Mouse (Mus musculus) bone marrow, adult 2 months (tissue): ENCODE measurements around the gene Rbm47.

Experiments
- CTCF ChIP-seq: fragments of 200-500 bp; IDR thresholded peaks from 2 replicates; pipeline ENCODE4 v1.5.1; 2011; ENCODE audit warnings: low read length, control low read depth; ENCODE audit not compliant: control insufficient read depth, insufficient read depth
- POLR2A ChIP-seq: fragments of 200-500 bp; IDR thresholded peaks from 2 replicates; pipeline ENCODE4 v1.6.1; 2011; ENCODE audit warnings: low read depth, mild to moderate bottlenecking, control low read depth, low read length, borderline replicate concordance; ENCODE audit not compliant: control insufficient read depth

- no peak for TF ChIP-seq POLR2A
- TF ChIP-seq CTCF, result no peak
Observed at GRCm38 (mm10) chr5:66166193-66166629, 6.7 kb downstream of the Rbm47 start.
